Comparison of ENCODE assay signal across 21 mouse cellular contexts in genomic region chrX:85878293-85878692, GRCm38 (mm10). TPM values are rescaled to one million over a fixed set of nuclear protein-coding genes. Genes with fewer than 3 reads are reported as not detected.
DNase-seq lines count a peak whose midpoint lies in the region; ATAC-seq lines count a peak whose summit lies in the region.
"Had no signal": no experiment of that assay in that cellular context is flagged by ENCODE, and none has a peak within 500 bp of the region (broad histone marks: within the 10 kb centered on the region; RNA-seq: fewer than 3 reads in every experiment).

No protein-coding gene starts in this region.

- H3K4me1 ChIP-seq in kidney, embryonic 14.5 days (ENCODE audit: control insufficient read depth, insufficient read depth, low read length): no peaks in the 10 kb centered on the region
- no peaks in the 10 kb centered on the region for H3K4me1 ChIP-seq in liver, embryonic 16.5 days (ENCODE audit: control insufficient read depth, low read depth, low read length)
- H3K4me1 ChIP-seq in liver, embryonic 12.5 days: no peaks in the 10 kb centered on the region
- H3K4me1 ChIP-seq in midbrain, embryonic 15.5 days: no peaks in the 10 kb centered on the region
- H3K4me1 ChIP-seq: embryonic facial prominence, embryonic 13.5 days; forebrain, embryonic 12.5 days; heart, embryonic 10.5 days; hindbrain, embryonic 10.5 days had no signal

- H3K27ac ChIP-seq in kidney, embryonic 14.5 days (ENCODE audit: low read depth, low read length): no peak overlapping the region
- H3K27ac ChIP-seq in liver, embryonic 16.5 days (ENCODE audit: low read length): no peak overlapping the region
- H3K27ac ChIP-seq in liver, embryonic 12.5 days: no peak overlapping the region
- H3K27ac ChIP-seq in midbrain, embryonic 15.5 days: no peak overlapping the region
- H3K27ac ChIP-seq: embryonic facial prominence, embryonic 13.5 days; forebrain, embryonic 12.5 days; heart, embryonic 10.5 days; hindbrain, embryonic 10.5 days had no signal

- H3K27me3 ChIP-seq in kidney, embryonic 14.5 days (ENCODE audit: control insufficient read depth, insufficient read depth, low read length): no peaks in the 10 kb centered on the region
- H3K27me3 ChIP-seq in liver, embryonic 16.5 days (ENCODE audit: control insufficient read depth, insufficient read depth, low read depth, low read length): no peaks in the 10 kb centered on the region
- no peaks in the 10 kb centered on the region for H3K27me3 ChIP-seq in liver, embryonic 12.5 days (replicated peaks)
- no peaks in the 10 kb centered on the region for H3K27me3 ChIP-seq in midbrain, embryonic 15.5 days (replicated peaks)
- H3K27me3 ChIP-seq: embryonic facial prominence, embryonic 13.5 days; forebrain, embryonic 12.5 days had no signal

- no peaks in the 10 kb centered on the region for H3K9me3 ChIP-seq in kidney, embryonic 14.5 days (ENCODE audit: control insufficient read depth, low read length)
- no peaks in the 10 kb centered on the region for H3K9me3 ChIP-seq in liver, embryonic 16.5 days (replicated peaks; ENCODE audit: control insufficient read depth, low read length)
- no peaks in the 10 kb centered on the region for H3K9me3 ChIP-seq in liver, embryonic 12.5 days (replicated peaks)
- H3K9me3 ChIP-seq in midbrain, embryonic 15.5 days: no peaks in the 10 kb centered on the region
- H3K9me3 ChIP-seq: embryonic facial prominence, embryonic 13.5 days; forebrain, embryonic 12.5 days; heart, embryonic 10.5 days; hindbrain, embryonic 10.5 days had no signal

- DNase-seq in kidney, postnatal 10 days: peak; percentile 16
- peak; percentile 38 to 40 for DNase-seq in kidney, postnatal 25 days
- no peak for DNase-seq in yolk sac, embryonic 10.5 days (ENCODE audit: low spot score)
- DNase-seq: adrenal gland, adult 2 months; adrenal gland, postnatal 25 days; cerebellum, adult 18-20 months; cerebellum, adult 9-11 months; cerebellum, postnatal 36 days; gastrocnemius, postnatal 10 days; heart, adult 18-20 months; heart, postnatal 14 days had no signal

- H3K4me2 ChIP-seq in kidney, embryonic 14.5 days (replicated peaks; ENCODE audit: low read depth, low read length): no peak overlapping the region
- no peak overlapping the region for H3K4me2 ChIP-seq in liver, embryonic 16.5 days (ENCODE audit: low read depth, low read length)
- no peak overlapping the region for H3K4me2 ChIP-seq in liver, embryonic 12.5 days
- H3K4me2 ChIP-seq in midbrain, embryonic 15.5 days: no peak overlapping the region
- H3K4me2 ChIP-seq: embryonic facial prominence, embryonic 13.5 days; forebrain, embryonic 12.5 days had no signal

- no peaks in the 10 kb centered on the region for H3K36me3 ChIP-seq in kidney, embryonic 14.5 days (ENCODE audit: control insufficient read depth, insufficient read depth, low read length)
- no peaks in the 10 kb centered on the region for H3K36me3 ChIP-seq in liver, embryonic 16.5 days (ENCODE audit: control insufficient read depth, insufficient read depth)
- no peaks in the 10 kb centered on the region for H3K36me3 ChIP-seq in liver, embryonic 12.5 days
- no peaks in the 10 kb centered on the region for H3K36me3 ChIP-seq in midbrain, embryonic 15.5 days (replicated peaks)
- H3K36me3 ChIP-seq: embryonic facial prominence, embryonic 13.5 days; forebrain, embryonic 12.5 days; heart, embryonic 10.5 days; hindbrain, embryonic 10.5 days had no signal

- H3K9ac ChIP-seq in kidney, embryonic 14.5 days (ENCODE audit: low read depth, low read length): no peak overlapping the region
- no peak overlapping the region for H3K9ac ChIP-seq in liver, embryonic 16.5 days (ENCODE audit: low read depth, low read length)
- no peak overlapping the region for H3K9ac ChIP-seq in liver, embryonic 12.5 days
- H3K9ac ChIP-seq in midbrain, embryonic 15.5 days: no peak overlapping the region
- H3K9ac ChIP-seq: embryonic facial prominence, embryonic 13.5 days; forebrain, embryonic 12.5 days had no signal

- no peak for ATAC-seq in kidney, embryonic 14.5 days (ENCODE audit: low FRiP score, low TSS enrichment)
- peak; percentile 54; the same call in 1 of the 2 replicates for ATAC-seq in liver, embryonic 16.5 days (ENCODE audit: low read depth)
- no peak for ATAC-seq in liver, embryonic 12.5 days
- no peak for ATAC-seq in midbrain, embryonic 15.5 days (replicated peaks)
- ATAC-seq: forebrain, embryonic 16.5 days had no signal

- H3K4me3 ChIP-seq in kidney, embryonic 14.5 days (ENCODE audit: low read length): no peak overlapping the region
- no peak overlapping the region for H3K4me3 ChIP-seq in liver, embryonic 16.5 days (ENCODE audit: low read depth, low read length)
- H3K4me3 ChIP-seq in liver, embryonic 12.5 days: no peak overlapping the region
- no peak overlapping the region for H3K4me3 ChIP-seq in midbrain, embryonic 15.5 days
- H3K4me3 ChIP-seq: embryonic facial prominence, embryonic 13.5 days; forebrain, embryonic 12.5 days; heart, embryonic 10.5 days; hindbrain, embryonic 10.5 days had no signal

RNA-seq across cellular contexts. Expression of gene 5430427O19Rik, which starts 8.1 kb away (rescaled TPM):
- polyA plus RNA-seq in kidney, embryonic 14.5 days (2014; fragmentation: Nextera tagmentation; extraction: Ambion mirVana): 0.09 TPM in 2 replicates
- polyA plus RNA-seq in liver, embryonic 16.5 days (2015; fragmentation: Nextera tagmentation; extraction: Ambion mirVana): 0.48 and 0.60 TPM in 2 replicates
- 0.32 and 0.50 TPM in 2 replicates for polyA plus RNA-seq in liver, embryonic 12.5 days (2016; fragmentation: Nextera tagmentation; extraction: Ambion mirVana)
- polyA plus RNA-seq in midbrain, embryonic 15.5 days (2015; fragmentation: Nextera tagmentation; extraction: Ambion mirVana): 0.10 TPM in 1 of 2 replicates, not detected in the other
- polyA plus RNA-seq: adrenal gland, adult 2 months; heart, embryonic 14.5 days had no signal
